Mouse (Mus musculus): Measurements from ENCODE around the gene Zbtb9. TPM values are rescaled to one million over a fixed set of nuclear protein-coding genes. Genes with fewer than 3 reads are reported as not detected.

Gene Zbtb9
- polyA plus RNA-seq, 1 experiment from 2014 or later, result 10.5 TPM

- ATAC-seq (ENCODE audit: low FRiP score) (no peak), DNase-seq (ENCODE audit: low spot score) (no peak)
- H3K4me3 ChIP-seq (ENCODE audit: low read depth, low read length), result no peak overlapping the region
- H3K27me3 ChIP-seq (ENCODE audit: control insufficient read depth, insufficient read depth, low read length), result no peaks in the 10 kb centered on the region
- H3K4me2 ChIP-seq (replicated peaks; ENCODE audit: low read depth, low read length), result no peak overlapping the region
- no peaks in the 10 kb centered on the region for H3K9me3 ChIP-seq (ENCODE audit: control insufficient read depth, low read length)
- no peaks in the 10 kb centered on the region for H3K4me1 ChIP-seq (replicated peaks; ENCODE audit: control insufficient read depth, insufficient read depth, low read length)
- H3K9ac ChIP-seq (ENCODE audit: low read depth, low read length), result no peak overlapping the region
- H3K36me3 ChIP-seq (ENCODE audit: control insufficient read depth, insufficient read depth, low read length), result peaks cover 23% of the 10 kb centered on the region
- no peak overlapping the region for H3K27ac ChIP-seq (ENCODE audit: low read depth, low read length)
- 92% methylated on average over 4 of the region's 4 CpGs for WGBS
These were observed 13.2 kb upstream of the Zbtb9 start for GRCm38 (mm10) chr17:26959815-26960214.

GRCm38 (mm10) chr17:26961572-26962240 lies 11.3 kb upstream of the Zbtb9 start:
- 87% methylated on average over 21 of the region's 21 CpGs for WGBS
- peaks cover 21% of the 10 kb centered on the region for H3K36me3 ChIP-seq (ENCODE audit: control insufficient read depth, insufficient read depth, low read length)
- no peak overlapping the region for H3K9ac ChIP-seq (ENCODE audit: low read depth, low read length)
- H3K9me3 ChIP-seq (ENCODE audit: control insufficient read depth, low read length), result no peaks in the 10 kb centered on the region
- DNase-seq (ENCODE audit: low spot score) (no peak), ATAC-seq (ENCODE audit: low FRiP score) (no peak)
- H3K4me2 ChIP-seq (replicated peaks; ENCODE audit: low read depth, low read length), result no peak overlapping the region
- no peak overlapping the region for H3K4me3 ChIP-seq (ENCODE audit: low read depth, low read length)
- H3K27ac ChIP-seq (ENCODE audit: low read depth, low read length), result no peak overlapping the region
- H3K4me1 ChIP-seq (replicated peaks; ENCODE audit: control insufficient read depth, insufficient read depth, low read length), result no peaks in the 10 kb centered on the region
- no peaks in the 10 kb centered on the region for H3K27me3 ChIP-seq (ENCODE audit: control insufficient read depth, insufficient read depth, low read length)

- H3K9me3 ChIP-seq (ENCODE audit: control insufficient read depth, low read length), result no peaks in the 10 kb centered on the region
- no peak overlapping the region for H3K4me3 ChIP-seq (ENCODE audit: low read depth, low read length)
- H3K9ac ChIP-seq (ENCODE audit: low read depth, low read length), result no peak overlapping the region
- peaks cover 2% of the 10 kb centered on the region; the same call in 1 of the 2 replicates for H3K4me1 ChIP-seq (replicated peaks; ENCODE audit: control insufficient read depth, insufficient read depth, low read length)
- DNase-seq (ENCODE audit: low spot score) (no peak), ATAC-seq (ENCODE audit: low FRiP score) (no peak)
- no peaks in the 10 kb centered on the region for H3K27me3 ChIP-seq (ENCODE audit: control insufficient read depth, insufficient read depth, low read length)
- no peak overlapping the region for H3K27ac ChIP-seq (ENCODE audit: low read depth, low read length)
- H3K4me2 ChIP-seq (replicated peaks; ENCODE audit: low read depth, low read length), result no peak overlapping the region
- H3K36me3 ChIP-seq (ENCODE audit: control insufficient read depth, insufficient read depth, low read length), result peaks cover 4% of the 10 kb centered on the region; the same call in 1 of the 2 replicates
- 90% methylated on average over 11 of the region's 11 CpGs for WGBS
These were observed 6.0 kb upstream of the Zbtb9 start for GRCm38 (mm10) chr17:26966993-26967392.

- H3K36me3 ChIP-seq (ENCODE audit: control insufficient read depth, insufficient read depth, low read length), result peaks cover 4% of the 10 kb centered on the region; the same call in 1 of the 2 replicates
These were observed 5.5 kb upstream of the Zbtb9 start for GRCm38 (mm10) chr17:26967477-26967876.

GRCm38 (mm10) chr17:26968200-26968611 lies 4.8 kb upstream of the Zbtb9 start:
- H3K4me3 ChIP-seq (ENCODE audit: low read depth, low read length), result no peak overlapping the region
- no peaks in the 10 kb centered on the region for H3K9me3 ChIP-seq (ENCODE audit: control insufficient read depth, low read length)
- ATAC-seq (ENCODE audit: low FRiP score) (no peak), DNase-seq (ENCODE audit: low spot score) (no peak)
- H3K9ac ChIP-seq (ENCODE audit: low read depth, low read length), result no peak overlapping the region
- no peak overlapping the region for H3K27ac ChIP-seq (ENCODE audit: low read depth, low read length)
- no peak overlapping the region for H3K4me2 ChIP-seq (replicated peaks; ENCODE audit: low read depth, low read length)
- peaks cover 2% of the 10 kb centered on the region; the same call in 1 of the 2 replicates for H3K4me1 ChIP-seq (replicated peaks; ENCODE audit: control insufficient read depth, insufficient read depth, low read length)
- no peaks in the 10 kb centered on the region for H3K27me3 ChIP-seq (ENCODE audit: control insufficient read depth, insufficient read depth, low read length)
- 73% methylated on average over 6 of the region's 6 CpGs for WGBS
- peaks cover 2% of the 10 kb centered on the region; the same call in 1 of the 2 replicates for H3K36me3 ChIP-seq (ENCODE audit: control insufficient read depth, insufficient read depth, low read length)

More at GRCm38 (mm10) chr17:26967477-26967876, 5.5 kb upstream of the Zbtb9 start:
- Histone ChIP-seq H3K9ac (ENCODE audit: low read depth, low read length) (no peak overlapping the region), H3K4me1 (replicated peaks; ENCODE audit: control insufficient read depth, insufficient read depth, low read length) (peaks cover 2% of the 10 kb centered on the region; the same call in 1 of the 2 replicates), H3K4me2 (replicated peaks; ENCODE audit: low read depth, low read length) (no peak overlapping the region), H3K27me3 (ENCODE audit: control insufficient read depth, insufficient read depth, low read length) (no peaks in the 10 kb centered on the region), H3K4me3 (ENCODE audit: low read depth, low read length) (no peak overlapping the region), H3K27ac (ENCODE audit: low read depth, low read length) (no peak overlapping the region), H3K9me3 (ENCODE audit: control insufficient read depth, low read length) (no peaks in the 10 kb centered on the region)
- ATAC-seq (ENCODE audit: low FRiP score), result no peak
- 83% methylated on average over 6 of the region's 6 CpGs for WGBS
- no peak for DNase-seq (ENCODE audit: low spot score)

GRCm38 (mm10) chr17:26969257-26969656 lies 3.7 kb upstream of the Zbtb9 start:
- DNase-seq (ENCODE audit: low spot score), result no peak

GRCm38 (mm10) chr17:26970221-26970620 lies 2.7 kb upstream of the Zbtb9 start:
- no peak overlapping the region for H3K27ac ChIP-seq (ENCODE audit: low read depth, low read length)
- WGBS, result 74% methylated on average over 12 of the region's 12 CpGs
- no peak for ATAC-seq (ENCODE audit: low FRiP score)

More at GRCm38 (mm10) chr17:26969257-26969656, 3.7 kb upstream of the Zbtb9 start:
- 87% methylated on average over 6 of the region's 6 CpGs for WGBS
- no peak overlapping the region for H3K4me2 ChIP-seq (replicated peaks; ENCODE audit: low read depth, low read length)
- H3K27me3 ChIP-seq (ENCODE audit: control insufficient read depth, insufficient read depth, low read length), result no peaks in the 10 kb centered on the region
- H3K4me1 ChIP-seq (replicated peaks; ENCODE audit: control insufficient read depth, insufficient read depth, low read length), result peaks cover 6% of the 10 kb centered on the region; the same call in 1 of the 2 replicates
- H3K27ac ChIP-seq (ENCODE audit: low read depth, low read length), result no peak overlapping the region
- H3K9ac ChIP-seq (ENCODE audit: low read depth, low read length), result no peak overlapping the region
- H3K4me3 ChIP-seq (ENCODE audit: low read depth, low read length), result no peak overlapping the region
- peaks cover 2% of the 10 kb centered on the region; the same call in 1 of the 2 replicates for H3K36me3 ChIP-seq (ENCODE audit: control insufficient read depth, insufficient read depth, low read length)
- no peak for ATAC-seq (ENCODE audit: low FRiP score)
- H3K9me3 ChIP-seq (ENCODE audit: control insufficient read depth, low read length), result no peaks in the 10 kb centered on the region

GRCm38 (mm10) chr17:26971247-26971905 lies 1.6 kb upstream of the Zbtb9 start:
- H3K27ac ChIP-seq (ENCODE audit: low read depth, low read length), result no peak overlapping the region
- ATAC-seq (ENCODE audit: low FRiP score), result no peak
- no peaks in the 10 kb centered on the region for H3K9me3 ChIP-seq (ENCODE audit: control insufficient read depth, low read length)
- no peaks in the 10 kb centered on the region for H3K27me3 ChIP-seq (ENCODE audit: control insufficient read depth, insufficient read depth, low read length)
- H3K4me1 ChIP-seq (replicated peaks; ENCODE audit: control insufficient read depth, insufficient read depth, low read length), result peaks cover 6% of the 10 kb centered on the region; the same call in 1 of the 2 replicates
- peak overlapping the region; percentile 1; the same call in 1 of the 2 replicates for H3K9ac ChIP-seq (ENCODE audit: low read depth, low read length)
- no peak for DNase-seq (ENCODE audit: low spot score)
- peaks cover 2% of the 10 kb centered on the region; the same call in 1 of the 2 replicates for H3K36me3 ChIP-seq (ENCODE audit: control insufficient read depth, insufficient read depth, low read length)
- H3K4me3 ChIP-seq (ENCODE audit: low read depth, low read length), result no peak overlapping the region
- H3K4me2 ChIP-seq (replicated peaks; ENCODE audit: low read depth, low read length), result no peak overlapping the region; the same call in 1 of the 2 replicates
- 55% methylated on average over 8 of the region's 8 CpGs for WGBS

More at GRCm38 (mm10) chr17:26970221-26970620, 2.7 kb upstream of the Zbtb9 start:
- no peaks in the 10 kb centered on the region for H3K27me3 ChIP-seq (ENCODE audit: control insufficient read depth, insufficient read depth, low read length)
- peaks cover 6% of the 10 kb centered on the region; the same call in 1 of the 2 replicates for H3K4me1 ChIP-seq (replicated peaks; ENCODE audit: control insufficient read depth, insufficient read depth, low read length)
- no peak overlapping the region for H3K4me2 ChIP-seq (replicated peaks; ENCODE audit: low read depth, low read length)
- no peak overlapping the region for H3K9ac ChIP-seq (ENCODE audit: low read depth, low read length)
- DNase-seq (ENCODE audit: low spot score), result no peak
- H3K4me3 ChIP-seq (ENCODE audit: low read depth, low read length), result no peak overlapping the region
- peaks cover 2% of the 10 kb centered on the region; the same call in 1 of the 2 replicates for H3K36me3 ChIP-seq (ENCODE audit: control insufficient read depth, insufficient read depth, low read length)
- H3K9me3 ChIP-seq (ENCODE audit: control insufficient read depth, low read length), result no peaks in the 10 kb centered on the region
